9 mouse cellular contexts compared by ENCODE assay signal in the genomic region with DNA sequence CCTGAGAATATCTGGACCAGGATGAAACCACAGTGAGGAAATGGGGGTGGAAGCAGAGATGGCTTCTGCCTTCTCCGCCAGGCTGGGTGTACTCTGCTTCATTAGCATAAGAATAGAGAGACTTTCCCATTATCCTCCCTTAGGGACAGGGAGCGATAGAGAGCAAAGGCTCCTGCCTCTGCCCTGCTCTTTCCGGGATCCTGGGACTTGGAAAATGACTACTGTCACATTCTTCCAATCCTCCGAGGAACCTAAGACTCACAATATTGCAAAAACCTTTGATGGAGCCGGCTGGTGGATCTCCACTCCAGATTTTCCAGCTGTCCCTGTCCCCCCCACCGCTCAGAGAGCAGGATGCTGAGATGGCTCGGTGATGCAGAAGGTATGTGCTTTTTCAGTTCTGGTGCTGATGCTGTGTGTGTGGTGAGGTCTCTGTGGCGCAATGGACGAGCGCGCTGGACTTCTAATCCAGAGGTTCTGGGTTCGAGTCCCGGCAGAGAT. TPM values are rescaled to one million over a fixed set of nuclear protein-coding genes. Genes with fewer than 3 reads are reported as not detected.
A peak's percentile ranks its signal among the peaks of the same experiment; 100 is the strongest.
DNase-seq lines count a peak whose midpoint lies in the region; ATAC-seq and TF ChIP-seq lines count a peak whose summit lies in the region.
"Had no signal": no experiment of that assay in that cellular context is flagged by ENCODE, and none has a peak within 500 bp of the region (broad histone marks: within the 10 kb centered on the region; RNA-seq: fewer than 3 reads in every experiment).

No protein-coding gene starts in this region.

- TF ChIP-seq EP300 in stomach, postnatal 0 days (optimal IDR thresholded peaks at IDR 0.05) = no peak

- no peak overlapping the region for H3K4me3 ChIP-seq in lung, embryonic 14.5 days (ENCODE audit: low read depth, low read length)
- H3K4me3 ChIP-seq in lung, adult 2 months (replicated peaks; ENCODE audit: extremely low read depth, low read depth, low read length) = no peak overlapping the region
- peak overlapping the region; percentile 23 for H3K4me3 ChIP-seq in embryonic facial prominence, embryonic 14.5 days (ENCODE audit: low read depth, low read length)
- H3K4me3 ChIP-seq in intestine, embryonic 16.5 days (ENCODE audit: low read length) = 0 out of 2 replicates have a peak overlapping the region, but pooled peaks have one; percentile 6
- peak overlapping the region; percentile 43 for H3K4me3 ChIP-seq in midbrain, embryonic 10.5 days
- H3K4me3 ChIP-seq in stomach, postnatal 0 days (ENCODE audit: low read depth, low read length) = no peak overlapping the region

- DNase-seq in lung, embryonic 14.5 days = peak; percentile 28
- no peak for DNase-seq in lung, adult 2 months
- peak; percentile 66 for DNase-seq in embryonic facial prominence, embryonic 14.5 days (ENCODE audit: low spot score)
- peak; percentile 73 for DNase-seq in midbrain, embryonic 10.5 days (ENCODE audit: low spot score)
- DNase-seq in stomach, postnatal 0 days (ENCODE audit: low spot score) = peak; percentile 19
- no peak for DNase-seq in gastrocnemius, adult 8-10 months (ENCODE audit: low spot score in 2 of 2)

- H3K4me1 ChIP-seq in lung, embryonic 14.5 days (ENCODE audit: insufficient read depth) = no peaks in the 10 kb centered on the region
- H3K4me1 ChIP-seq in lung, adult 2 months (ENCODE audit: control insufficient read depth, insufficient read depth, low read length) = no peaks in the 10 kb centered on the region
- 0 out of 2 replicates have a peak, but pooled peaks cover 5% of the 10 kb centered on the region for H3K4me1 ChIP-seq in embryonic facial prominence, embryonic 14.5 days (ENCODE audit: control insufficient read depth, insufficient read depth, low read length)
- no peaks in the 10 kb centered on the region for H3K4me1 ChIP-seq in intestine, embryonic 16.5 days (ENCODE audit: control insufficient read depth, insufficient read depth, low read length)
- H3K4me1 ChIP-seq in midbrain, embryonic 10.5 days = peaks cover 20% of the 10 kb centered on the region
- no peaks in the 10 kb centered on the region for H3K4me1 ChIP-seq in stomach, postnatal 0 days (replicated peaks; ENCODE audit: control insufficient read depth, insufficient read depth)

- no peaks in the 10 kb centered on the region for H3K36me3 ChIP-seq in lung, embryonic 14.5 days (ENCODE audit: insufficient read depth)
- H3K36me3 ChIP-seq in embryonic facial prominence, embryonic 14.5 days (ENCODE audit: control insufficient read depth, insufficient read depth, low read length) = no peaks in the 10 kb centered on the region
- H3K36me3 ChIP-seq in intestine, embryonic 16.5 days (ENCODE audit: control insufficient read depth, insufficient read depth, low read length) = no peaks in the 10 kb centered on the region
- H3K36me3 ChIP-seq in midbrain, embryonic 10.5 days = no peaks in the 10 kb centered on the region
- H3K36me3 ChIP-seq in stomach, postnatal 0 days (ENCODE audit: control insufficient read depth, insufficient read depth, low read length) = no peaks in the 10 kb centered on the region

- peak overlapping the region; percentile 23; the same call in 1 of the 2 replicates for H3K4me2 ChIP-seq in lung, embryonic 14.5 days
- H3K4me2 ChIP-seq in embryonic facial prominence, embryonic 14.5 days (ENCODE audit: low read depth, low read length) = peak overlapping the region; percentile 46
- H3K4me2 ChIP-seq in intestine, embryonic 16.5 days (ENCODE audit: low read depth, low read length) = peak overlapping the region; percentile 14; the same call in 1 of the 2 replicates
- H3K4me2 ChIP-seq in stomach, postnatal 0 days (replicated peaks; ENCODE audit: low read depth) = 0 out of 2 replicates have a peak overlapping the region, but pooled peaks have one; percentile 17

- H3K27ac ChIP-seq in lung, embryonic 14.5 days (ENCODE audit: low read depth) = no peak overlapping the region
- H3K27ac ChIP-seq in embryonic facial prominence, embryonic 14.5 days (replicated peaks; ENCODE audit: low read depth, low read length) = no peak overlapping the region
- no peak overlapping the region for H3K27ac ChIP-seq in intestine, embryonic 16.5 days (ENCODE audit: low read length)
- peak overlapping the region; percentile 73 for H3K27ac ChIP-seq in midbrain, embryonic 10.5 days (replicated peaks)
- H3K27ac ChIP-seq in stomach, postnatal 0 days (replicated peaks) = no peak overlapping the region
- H3K27ac ChIP-seq: liver, embryonic 14.5 days had no signal

- no peaks in the 10 kb centered on the region for H3K9me3 ChIP-seq in lung, embryonic 14.5 days (ENCODE audit: low read depth, low read length)
- H3K9me3 ChIP-seq in embryonic facial prominence, embryonic 14.5 days (ENCODE audit: control insufficient read depth, low read length) = no peaks in the 10 kb centered on the region
- no peaks in the 10 kb centered on the region for H3K9me3 ChIP-seq in intestine, embryonic 16.5 days (ENCODE audit: control insufficient read depth, low read length)
- H3K9me3 ChIP-seq in midbrain, embryonic 10.5 days (replicated peaks) = no peaks in the 10 kb centered on the region
- no peaks in the 10 kb centered on the region for H3K9me3 ChIP-seq in stomach, postnatal 0 days (ENCODE audit: control insufficient read depth, low read length)

- TF ChIP-seq POLR2A in lung, adult 2 months (IDR thresholded peaks at IDR 0.05; ENCODE audit: borderline replicate concordance, extremely low read depth, low read depth, low read length) = no peak

- WGBS in lung, embryonic 14.5 days = 10% methylated on average over 13 of the region's 13 CpGs
- WGBS in lung, adult 2 months = 9% methylated on average over 13 of the region's 13 CpGs
- 3% methylated on average over 13 of the region's 13 CpGs for WGBS in embryonic facial prominence, embryonic 14.5 days
- 14% methylated on average over 13 of the region's 13 CpGs for WGBS in intestine, embryonic 16.5 days
- 3% methylated on average over 13 of the region's 13 CpGs for WGBS in midbrain, embryonic 10.5 days
- 10% methylated on average over 13 of the region's 13 CpGs for WGBS in stomach, postnatal 0 days

- peak; percentile 54; the same call in 1 of the 2 replicates for ATAC-seq in lung, embryonic 14.5 days (ENCODE audit: insufficient read depth)
- peak; percentile 88 for ATAC-seq in embryonic facial prominence, embryonic 14.5 days (ENCODE audit: low read depth)
- ATAC-seq in intestine, embryonic 16.5 days = peak; percentile 53
- ATAC-seq in stomach, postnatal 0 days (ENCODE audit: low FRiP score, low TSS enrichment) = no peak; the same call in 1 of the 2 replicates
- no peak for ATAC-seq in CD4-positive, CD25-positive, alpha-beta regulatory T cell, adult 4 months

- H3K27me3 ChIP-seq in lung, embryonic 14.5 days (ENCODE audit: insufficient read depth, low read length) = no peaks in the 10 kb centered on the region
- H3K27me3 ChIP-seq in embryonic facial prominence, embryonic 14.5 days (replicated peaks; ENCODE audit: control insufficient read depth, insufficient read depth, low read length) = no peaks in the 10 kb centered on the region
- H3K27me3 ChIP-seq in intestine, embryonic 16.5 days (replicated peaks; ENCODE audit: control insufficient read depth, insufficient read depth, low read length) = no peaks in the 10 kb centered on the region
- H3K27me3 ChIP-seq in midbrain, embryonic 10.5 days (ENCODE audit: low read depth, poor library complexity, severe bottlenecking) = no peaks in the 10 kb centered on the region
- H3K27me3 ChIP-seq in stomach, postnatal 0 days (ENCODE audit: control insufficient read depth, insufficient read depth, low read length) = no peaks in the 10 kb centered on the region

- TF ChIP-seq CTCF in lung, embryonic 14.5 days (IDR thresholded peaks at IDR 0.05; ENCODE audit: low read depth) = no peak
- no peak for TF ChIP-seq CTCF in lung, adult 2 months (IDR thresholded peaks at IDR 0.05; ENCODE audit: insufficient read depth, low read length)
- TF ChIP-seq CTCF in stomach, postnatal 0 days (IDR thresholded peaks at IDR 0.05; ENCODE audit: low read depth) = no peak

- no peak overlapping the region for H3K9ac ChIP-seq in lung, embryonic 14.5 days
- peak overlapping the region; percentile 5; the same call in 1 of the 2 replicates for H3K9ac ChIP-seq in embryonic facial prominence, embryonic 14.5 days (ENCODE audit: low read depth, low read length)
- H3K9ac ChIP-seq in intestine, embryonic 16.5 days (ENCODE audit: low read depth, low read length) = no peak overlapping the region
- 0 out of 2 replicates have a peak overlapping the region, but pooled peaks have one; percentile 18 for H3K9ac ChIP-seq in stomach, postnatal 0 days (ENCODE audit: low read length)
- H3K9ac ChIP-seq: liver, embryonic 14.5 days had no signal

RNA-seq across cellular contexts. Expression of a gene that starts 22.5 kb away (rescaled TPM):
- 4.1 and 4.9 TPM in 2 replicates for polyA plus RNA-seq in lung, embryonic 14.5 days (2014; fragmentation: Nextera tagmentation; extraction: Ambion mirVana)
- polyA plus RNA-seq in lung, adult 2 months (2012; rRNA removed) = 1.6 and 3.6 TPM in 2 replicates
- polyA plus RNA-seq in embryonic facial prominence, embryonic 14.5 days (2014; fragmentation: Nextera tagmentation; extraction: Ambion mirVana) = 11.6 and 12.3 TPM in 2 replicates
- 1.8 and 2.0 TPM in 2 replicates for polyA plus RNA-seq in intestine, embryonic 16.5 days (2015; fragmentation: Nextera tagmentation; extraction: Ambion mirVana)
- polyA plus RNA-seq in midbrain, embryonic 10.5 days (2016; fragmentation: Nextera tagmentation; extraction: Ambion mirVana) = 2.0 and 5.3 TPM in 2 replicates
- 0.99 and 1.4 TPM in 2 replicates for polyA plus RNA-seq in stomach, postnatal 0 days (2015; fragmentation: Nextera tagmentation; extraction: Ambion mirVana)
- total RNA-seq in gastrocnemius, adult 8-10 months (2022) = 1 to 10 TPM; 4.2 to 6.8 (median 6.2) TPM
- polyA plus RNA-seq in CD4-positive, CD25-positive, alpha-beta regulatory T cell, adult 4 months (2017; shearing (Covaris generic)) = not detected

RNA-seq across cellular contexts. Expression of a gene that starts 39.3 kb away (rescaled TPM):
- polyA plus RNA-seq in lung, embryonic 14.5 days (2014; fragmentation: Nextera tagmentation; extraction: Ambion mirVana) = 0.92 and 2.5 TPM in 2 replicates
- 2.8 and 5.1 TPM in 2 replicates for polyA plus RNA-seq in lung, adult 2 months (2012; rRNA removed)
- 0.53 and 1.3 TPM in 2 replicates for polyA plus RNA-seq in embryonic facial prominence, embryonic 14.5 days (2014; fragmentation: Nextera tagmentation; extraction: Ambion mirVana)
- polyA plus RNA-seq in intestine, embryonic 16.5 days (2015; fragmentation: Nextera tagmentation; extraction: Ambion mirVana) = 3.9 and 5.3 TPM in 2 replicates
- 6.7 TPM in 2 replicates for polyA plus RNA-seq in midbrain, embryonic 10.5 days (2016; fragmentation: Nextera tagmentation; extraction: Ambion mirVana)
- 3.9 and 4.7 TPM in 2 replicates for polyA plus RNA-seq in stomach, postnatal 0 days (2015; fragmentation: Nextera tagmentation; extraction: Ambion mirVana)
- total RNA-seq in gastrocnemius, adult 8-10 months (2022) = under 1 TPM in 1 of 4 experiments, not detected in 3; 0.58 TPM
- 10 to 100 TPM; 44.7 to 78.2 TPM for polyA plus RNA-seq in CD4-positive, CD25-positive, alpha-beta regulatory T cell, adult 4 months (2017; shearing (Covaris generic))

RNA-seq across cellular contexts. Expression of a gene that starts 56.4 kb away (rescaled TPM):
- polyA plus RNA-seq in lung, embryonic 14.5 days (2014; fragmentation: Nextera tagmentation; extraction: Ambion mirVana) = 0.54 and 0.81 TPM in 2 replicates
- polyA plus RNA-seq in lung, adult 2 months (2012; rRNA removed) = 2.2 and 2.3 TPM in 2 replicates
- polyA plus RNA-seq in embryonic facial prominence, embryonic 14.5 days (2014; fragmentation: Nextera tagmentation; extraction: Ambion mirVana) = 1.6 and 3.9 TPM in 2 replicates
- 1.4 and 2.3 TPM in 2 replicates for polyA plus RNA-seq in intestine, embryonic 16.5 days (2015; fragmentation: Nextera tagmentation; extraction: Ambion mirVana)
- polyA plus RNA-seq in midbrain, embryonic 10.5 days (2016; fragmentation: Nextera tagmentation; extraction: Ambion mirVana) = 1.6 and 2.4 TPM in 2 replicates
- 0.71 and 0.85 TPM in 2 replicates for polyA plus RNA-seq in stomach, postnatal 0 days (2015; fragmentation: Nextera tagmentation; extraction: Ambion mirVana)
- 1 to 10 TPM; 1.3 to 2.9 (median 1.9) TPM for total RNA-seq in gastrocnemius, adult 8-10 months (2022)
- polyA plus RNA-seq in CD4-positive, CD25-positive, alpha-beta regulatory T cell, adult 4 months (2017; shearing (Covaris generic)) = not detected

Comparison
In these comparisons a context has a peak if more than half of its experiments do, and no peak if none do; other contexts are left out.
1. DNase-seq: peak in lung, embryonic 14.5 days (single experiment), embryonic facial prominence, embryonic 14.5 days (single experiment), midbrain, embryonic 10.5 days (single experiment) and stomach, postnatal 0 days (single experiment); none in lung, adult 2 months (single experiment) and gastrocnemius, adult 8-10 months (0 of 2).
2. ATAC-seq: peak in lung, embryonic 14.5 days (single experiment), embryonic facial prominence, embryonic 14.5 days (single experiment) and intestine, embryonic 16.5 days (single experiment); none in stomach, postnatal 0 days (single experiment) and CD4-positive, CD25-positive, alpha-beta regulatory T cell, adult 4 months (single experiment).
3. H3K4me3 ChIP-seq: peak in embryonic facial prominence, embryonic 14.5 days (single experiment), intestine, embryonic 16.5 days (single experiment) and midbrain, embryonic 10.5 days (single experiment); none in lung, embryonic 14.5 days (single experiment), lung, adult 2 months (single experiment) and stomach, postnatal 0 days (single experiment).
4. H3K9ac ChIP-seq: peak in embryonic facial prominence, embryonic 14.5 days (single experiment) and stomach, postnatal 0 days (single experiment); none in lung, embryonic 14.5 days (single experiment) and intestine, embryonic 16.5 days (single experiment).
5. Peak in every context shown above with its lines, with median percentiles within 50 percentile points of each other: H3K4me2 ChIP-seq.